8 mouse cellular contexts compared by ENCODE assay signal in the genomic region with DNA sequence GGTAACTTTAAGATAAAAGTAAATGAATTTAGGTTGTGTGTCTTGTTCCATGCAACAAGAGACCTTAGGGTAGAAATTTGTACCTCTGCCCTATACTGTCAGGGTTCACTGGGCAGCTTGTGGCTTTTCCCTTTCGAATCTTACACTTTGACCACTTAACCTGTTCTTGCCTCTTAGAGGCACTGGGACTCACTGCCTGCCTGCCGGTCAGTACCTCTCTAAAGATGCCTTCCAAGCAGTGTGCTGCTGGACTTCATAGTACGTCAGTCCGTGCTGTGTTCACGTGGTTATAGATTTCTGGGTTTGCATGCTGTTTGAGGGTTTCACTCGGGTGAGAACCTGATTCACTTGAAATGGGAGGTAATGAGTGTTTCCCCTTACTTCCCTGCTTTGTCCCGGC. TPM values are rescaled to one million over a fixed set of nuclear protein-coding genes. Genes with fewer than 3 reads are reported as not detected.
A peak's percentile ranks its signal among the peaks of the same experiment; 100 is the strongest.
DNase-seq lines count a peak whose midpoint lies in the region; ATAC-seq and TF ChIP-seq lines count a peak whose summit lies in the region.

No protein-coding gene starts in this region.

- peaks cover 21% of the 10 kb centered on the region for H3K4me1 ChIP-seq in lung, adult 2 months (ENCODE audit: control insufficient read depth, insufficient read depth, low read length)
- peaks cover 38% of the 10 kb centered on the region for H3K4me1 ChIP-seq in forebrain, embryonic 15.5 days
- H3K4me1 ChIP-seq in midbrain, postnatal 0 days (ENCODE audit: insufficient read depth, low read length): peaks cover 22% of the 10 kb centered on the region

- peak overlapping the region; percentile 48 for H3K4me3 ChIP-seq in lung, adult 2 months (replicated peaks; ENCODE audit: extremely low read depth, low read depth, low read length)
- peak overlapping the region; percentile 53 for H3K4me3 ChIP-seq in forebrain, embryonic 15.5 days
- H3K4me3 ChIP-seq in midbrain, postnatal 0 days (ENCODE audit: low read depth, low read length): peak overlapping the region; percentile 52

- peak; percentile 30 for ATAC-seq in forebrain, embryonic 15.5 days (replicated peaks)
- ATAC-seq in midbrain, postnatal 0 days (ENCODE audit: low FRiP score): peak; percentile 51; the same call in 1 of the 2 replicates

- TF ChIP-seq CTCF in lung, adult 2 months (IDR thresholded peaks at IDR 0.05; ENCODE audit: insufficient read depth, low read length): no peak
- no peak for TF ChIP-seq CTCF in midbrain, postnatal 0 days (IDR thresholded peaks at IDR 0.05)

- DNase-seq in lung, adult 2 months: no peak
- DNase-seq in lung, postnatal 25 days (ENCODE audit: low spot score): no peak
- DNase-seq in kidney, postnatal 10 days: peak; percentile 34
- no peak for DNase-seq in midbrain, postnatal 0 days (ENCODE audit: low spot score)
- no peak for DNase-seq in right cerebral cortex, adult 18-20 months
- DNase-seq in Muller cell, postnatal 12 days (ENCODE audit: inconsistent ontology term): no peak
- no peak for DNase-seq in urinary bladder, postnatal 25 days (ENCODE audit: low spot score)

- WGBS in lung, adult 2 months: 7% methylated on average over 7 of the region's 7 CpGs
- WGBS in forebrain, embryonic 15.5 days: 11% methylated on average over 7 of the region's 7 CpGs
- WGBS in midbrain, postnatal 0 days: 3% methylated on average over 7 of the region's 7 CpGs

- no peaks in the 10 kb centered on the region for H3K27me3 ChIP-seq in forebrain, embryonic 15.5 days
- no peaks in the 10 kb centered on the region for H3K27me3 ChIP-seq in midbrain, postnatal 0 days (ENCODE audit: insufficient read depth, low read length)

- no peaks in the 10 kb centered on the region for H3K9me3 ChIP-seq in forebrain, embryonic 15.5 days
- H3K9me3 ChIP-seq in midbrain, postnatal 0 days (ENCODE audit: low read length): no peaks in the 10 kb centered on the region

- no peaks in the 10 kb centered on the region for H3K36me3 ChIP-seq in forebrain, embryonic 15.5 days
- H3K36me3 ChIP-seq in midbrain, postnatal 0 days (ENCODE audit: insufficient read depth, low read length): no peaks in the 10 kb centered on the region

- H3K4me2 ChIP-seq in forebrain, embryonic 15.5 days (replicated peaks): peak overlapping the region; percentile 56
- H3K4me2 ChIP-seq in midbrain, postnatal 0 days (ENCODE audit: low read depth, low read length, poor library complexity, severe bottlenecking): peak overlapping the region; percentile 61

- no peak; the same call in 1 of the 2 replicates for TF ChIP-seq POLR2A in lung, adult 2 months (IDR thresholded peaks at IDR 0.05; ENCODE audit: borderline replicate concordance, extremely low read depth, low read depth, low read length)

- H3K27ac ChIP-seq in forebrain, embryonic 15.5 days (replicated peaks): peak overlapping the region; percentile 98
- peak overlapping the region; percentile 94 for H3K27ac ChIP-seq in midbrain, postnatal 0 days (ENCODE audit: low read depth, low read length)

- peak overlapping the region; percentile 84 for H3K9ac ChIP-seq in forebrain, embryonic 15.5 days (replicated peaks)
- peak overlapping the region; percentile 65 for H3K9ac ChIP-seq in midbrain, postnatal 0 days (replicated peaks; ENCODE audit: low read length, poor library complexity, severe bottlenecking)

RNA-seq across cellular contexts. Expression of gene Fam214a, which starts 22.7 kb away (rescaled TPM):
- polyA plus RNA-seq in lung, adult 2 months (2012; rRNA removed): 8.8 and 11.8 TPM in 2 replicates
- 28.9 and 29.8 TPM in 2 replicates for polyA plus RNA-seq in forebrain, embryonic 15.5 days (2015; fragmentation: Nextera tagmentation; extraction: Ambion mirVana)
- 32.3 and 36.0 TPM in 2 replicates for total RNA-seq in midbrain, postnatal 0 days (2014; rRNA removed)
- 18.2 and 18.9 TPM in 2 replicates for polyA plus RNA-seq in midbrain, postnatal 0 days (2015; fragmentation: Nextera tagmentation; extraction: Ambion mirVana)
